ENCODE assay signal across 13 mouse cellular contexts in genomic region chr14:52146540-52146939, GRCm38 (mm10). TPM values are rescaled to one million over a fixed set of nuclear protein-coding genes. Genes with fewer than 3 reads are reported as not detected.
DNase-seq lines count a peak whose midpoint lies in the region; ATAC-seq and TF ChIP-seq lines count a peak whose summit lies in the region.
"Had no signal": no experiment of that assay in that cellular context is flagged by ENCODE, and none has a peak within 500 bp of the region (broad histone marks: within the 10 kb centered on the region; RNA-seq: fewer than 3 reads in every experiment).

No protein-coding gene starts in this region.

- no peak for DNase-seq in forebrain, postnatal 0 days
- no peak for DNase-seq in forebrain, embryonic 10.5 days (ENCODE audit: extremely low spot score, low spot score)
- DNase-seq in midbrain, embryonic 14.5 days, result peak; percentile 46
- no peak for DNase-seq in midbrain, embryonic 11.5 days (ENCODE audit: low spot score, missing footprints)
- peak; percentile 43 for DNase-seq in thymus, postnatal 0 days (ENCODE audit: low spot score)
- DNase-seq in layer of hippocampus, postnatal 14 days (ENCODE audit: low spot score in 2 of 2), result no peak
- no peak for DNase-seq in cerebellum, adult 11-12 months
- DNase-seq: cerebellum, adult 9-10 months; right cerebral cortex, postnatal 14 days had no signal

- no peak for TF ChIP-seq POLR2A in cortical plate, adult 2 months (IDR thresholded peaks at IDR 0.05; ENCODE audit: extremely low read depth, insufficient read depth, low read length)

- H3K36me3 ChIP-seq in forebrain, postnatal 0 days (ENCODE audit: insufficient read depth), result no peaks in the 10 kb centered on the region
- H3K36me3 ChIP-seq in forebrain, embryonic 10.5 days (replicated peaks), result no peaks in the 10 kb centered on the region
- H3K36me3 ChIP-seq in midbrain, embryonic 14.5 days (ENCODE audit: control insufficient read depth, insufficient read depth, low read length), result no peaks in the 10 kb centered on the region
- H3K36me3 ChIP-seq in midbrain, embryonic 11.5 days (ENCODE audit: control insufficient read depth, insufficient read depth, low read length), result no peaks in the 10 kb centered on the region
- H3K36me3 ChIP-seq: hindbrain, embryonic 15.5 days; limb, embryonic 10.5 days; midbrain, embryonic 12.5 days had no signal

- no peak overlapping the region for H3K4me3 ChIP-seq in forebrain, postnatal 0 days (ENCODE audit: low read depth, low read length)
- no peak overlapping the region for H3K4me3 ChIP-seq in forebrain, embryonic 10.5 days
- H3K4me3 ChIP-seq in midbrain, embryonic 14.5 days (replicated peaks; ENCODE audit: low read depth, low read length), result no peak overlapping the region
- no peak overlapping the region for H3K4me3 ChIP-seq in midbrain, embryonic 11.5 days (ENCODE audit: low read depth, low read length)
- no peak overlapping the region for H3K4me3 ChIP-seq in cortical plate, adult 2 months (ENCODE audit: insufficient read depth, low read length)
- H3K4me3 ChIP-seq: hindbrain, embryonic 15.5 days; limb, embryonic 10.5 days; midbrain, embryonic 12.5 days had no signal

- H3K9me3 ChIP-seq in forebrain, postnatal 0 days (ENCODE audit: low read length), result no peaks in the 10 kb centered on the region
- H3K9me3 ChIP-seq in forebrain, embryonic 10.5 days, result no peaks in the 10 kb centered on the region
- H3K9me3 ChIP-seq in midbrain, embryonic 14.5 days (ENCODE audit: control insufficient read depth, low read length), result no peaks in the 10 kb centered on the region
- H3K9me3 ChIP-seq in midbrain, embryonic 11.5 days (ENCODE audit: control insufficient read depth, low read length), result no peaks in the 10 kb centered on the region
- H3K9me3 ChIP-seq: hindbrain, embryonic 15.5 days; limb, embryonic 10.5 days; midbrain, embryonic 12.5 days had no signal

- no peak for ATAC-seq in forebrain, postnatal 0 days
- ATAC-seq in midbrain, embryonic 14.5 days (ENCODE audit: low FRiP score, low TSS enrichment), result no peak
- no peak for ATAC-seq in midbrain, embryonic 11.5 days (ENCODE audit: low FRiP score)

- H3K4me1 ChIP-seq in forebrain, postnatal 0 days (ENCODE audit: insufficient read depth), result no peaks in the 10 kb centered on the region
- no peaks in the 10 kb centered on the region; the same call in 1 of the 2 replicates for H3K4me1 ChIP-seq in forebrain, embryonic 10.5 days
- no peaks in the 10 kb centered on the region for H3K4me1 ChIP-seq in midbrain, embryonic 14.5 days (ENCODE audit: control insufficient read depth, insufficient read depth, low read length)
- no peaks in the 10 kb centered on the region for H3K4me1 ChIP-seq in midbrain, embryonic 11.5 days (ENCODE audit: control insufficient read depth, insufficient read depth, low read length)
- H3K4me1 ChIP-seq in cortical plate, adult 2 months (ENCODE audit: control insufficient read depth, insufficient read depth, low read length), result no peaks in the 10 kb centered on the region
- H3K4me1 ChIP-seq: hindbrain, embryonic 15.5 days had no signal

- H3K4me2 ChIP-seq in forebrain, postnatal 0 days (ENCODE audit: low read depth), result no peak overlapping the region
- H3K4me2 ChIP-seq in midbrain, embryonic 14.5 days (ENCODE audit: low read length), result no peak overlapping the region
- no peak overlapping the region for H3K4me2 ChIP-seq in midbrain, embryonic 11.5 days
- H3K4me2 ChIP-seq: hindbrain, embryonic 15.5 days; midbrain, embryonic 12.5 days had no signal

- H3K27me3 ChIP-seq in forebrain, postnatal 0 days (ENCODE audit: insufficient read depth, low read length), result no peaks in the 10 kb centered on the region
- no peaks in the 10 kb centered on the region for H3K27me3 ChIP-seq in forebrain, embryonic 10.5 days (ENCODE audit: poor library complexity, severe bottlenecking)
- H3K27me3 ChIP-seq in midbrain, embryonic 14.5 days (ENCODE audit: control insufficient read depth, insufficient read depth, low read length), result no peaks in the 10 kb centered on the region
- no peaks in the 10 kb centered on the region for H3K27me3 ChIP-seq in midbrain, embryonic 11.5 days (ENCODE audit: control insufficient read depth, insufficient read depth, low read length)
- H3K27me3 ChIP-seq: hindbrain, embryonic 15.5 days had no signal

- H3K9ac ChIP-seq in forebrain, postnatal 0 days, result no peak overlapping the region
- no peak overlapping the region for H3K9ac ChIP-seq in midbrain, embryonic 14.5 days (replicated peaks; ENCODE audit: low read length)
- H3K9ac ChIP-seq in midbrain, embryonic 11.5 days (ENCODE audit: low read length), result no peak overlapping the region
- H3K9ac ChIP-seq: hindbrain, embryonic 15.5 days; midbrain, embryonic 12.5 days had no signal

- WGBS in forebrain, postnatal 0 days, result 59% methylated on average over 4 of the region's 4 CpGs
- 64% methylated on average over 4 of the region's 4 CpGs for WGBS in forebrain, embryonic 10.5 days
- WGBS in midbrain, embryonic 14.5 days, result 63% methylated on average over 4 of the region's 4 CpGs
- 65% methylated on average over 4 of the region's 4 CpGs for WGBS in midbrain, embryonic 11.5 days

- no peak overlapping the region for H3K27ac ChIP-seq in forebrain, postnatal 0 days (ENCODE audit: low read depth, low read length)
- no peak overlapping the region for H3K27ac ChIP-seq in forebrain, embryonic 10.5 days
- no peak overlapping the region for H3K27ac ChIP-seq in midbrain, embryonic 14.5 days (replicated peaks; ENCODE audit: low read depth, low read length)
- no peak overlapping the region for H3K27ac ChIP-seq in midbrain, embryonic 11.5 days (ENCODE audit: low read depth, low read length)
- H3K27ac ChIP-seq in cortical plate, adult 2 months (ENCODE audit: insufficient read depth, low read length), result no peak overlapping the region
- H3K27ac ChIP-seq: hindbrain, embryonic 15.5 days; limb, embryonic 10.5 days; midbrain, embryonic 12.5 days had no signal

- TF ChIP-seq CTCF in forebrain, postnatal 0 days (IDR thresholded peaks at IDR 0.05; ENCODE audit: low read depth), result peak; percentile 42; the same call in 1 of the 2 replicates
- TF ChIP-seq CTCF in cortical plate, adult 2 months (IDR thresholded peaks at IDR 0.05; ENCODE audit: extremely low read depth, insufficient read depth, low read length), result peak; percentile 23; the same call in 1 of the 2 replicates

RNA-seq across cellular contexts. Expression of gene Rpgrip1, which starts 36.0 kb away (rescaled TPM):
- 1.6 and 3.2 TPM in 2 replicates for total RNA-seq in forebrain, postnatal 0 days (2014; rRNA removed)
- 50.1 and 50.6 TPM in 2 replicates for polyA plus RNA-seq in forebrain, postnatal 0 days (2015; fragmentation: Nextera tagmentation; extraction: Ambion mirVana)
- polyA plus RNA-seq in forebrain, embryonic 10.5 days (2016; fragmentation: Nextera tagmentation; extraction: Ambion mirVana), result 130 and 134 TPM in 2 replicates
- polyA plus RNA-seq in midbrain, embryonic 14.5 days (2014; fragmentation: Nextera tagmentation; extraction: Ambion mirVana), result 39.5 and 57.3 TPM in 2 replicates
- 92.3 and 105 TPM in 2 replicates for polyA plus RNA-seq in midbrain, embryonic 11.5 days (2014; fragmentation: Nextera tagmentation; extraction: Ambion mirVana)
- 1.3 and 1.8 TPM in 2 replicates for polyA plus RNA-seq in cortical plate, adult 2 months (2012; rRNA removed)
- 87.6 and 94.0 TPM in 2 replicates for polyA plus RNA-seq in thymus, postnatal 0 days (2015; fragmentation: Nextera tagmentation; extraction: Ambion mirVana)
- total RNA-seq in layer of hippocampus, postnatal 14 days (2021), result 1 to 10 TPM; 2.4 TPM

RNA-seq across cellular contexts. Expression of gene Hnrnpc, which starts 42.7 kb away (rescaled TPM):
- 96.3 and 105 TPM in 2 replicates for total RNA-seq in forebrain, postnatal 0 days (2014; rRNA removed)
- 323 and 368 TPM in 2 replicates for polyA plus RNA-seq in forebrain, postnatal 0 days (2015; fragmentation: Nextera tagmentation; extraction: Ambion mirVana)
- 894 and 948 TPM in 2 replicates for polyA plus RNA-seq in forebrain, embryonic 10.5 days (2016; fragmentation: Nextera tagmentation; extraction: Ambion mirVana)
- 473 and 549 TPM in 2 replicates for polyA plus RNA-seq in midbrain, embryonic 14.5 days (2014; fragmentation: Nextera tagmentation; extraction: Ambion mirVana)
- 1,011 and 1,046 TPM in 2 replicates for polyA plus RNA-seq in midbrain, embryonic 11.5 days (2014; fragmentation: Nextera tagmentation; extraction: Ambion mirVana)
- 215 and 219 TPM in 2 replicates for polyA plus RNA-seq in cortical plate, adult 2 months (2012; rRNA removed)
- polyA plus RNA-seq in thymus, postnatal 0 days (2015; fragmentation: Nextera tagmentation; extraction: Ambion mirVana), result 536 and 645 TPM in 2 replicates
- 100 to 1,000 TPM; 213 to 245 TPM for total RNA-seq in layer of hippocampus, postnatal 14 days (2021)

RNA-seq across cellular contexts. Expression of gene Supt16, which starts 50.7 kb away (rescaled TPM):
- total RNA-seq in forebrain, postnatal 0 days (2014; rRNA removed), result 41.9 and 56.9 TPM in 2 replicates
- polyA plus RNA-seq in forebrain, postnatal 0 days (2015; fragmentation: Nextera tagmentation; extraction: Ambion mirVana), result 31.0 and 39.1 TPM in 2 replicates
- 99.4 and 104 TPM in 2 replicates for polyA plus RNA-seq in forebrain, embryonic 10.5 days (2016; fragmentation: Nextera tagmentation; extraction: Ambion mirVana)
- polyA plus RNA-seq in midbrain, embryonic 14.5 days (2014; fragmentation: Nextera tagmentation; extraction: Ambion mirVana), result 58.7 and 74.9 TPM in 2 replicates
- 81.5 and 86.7 TPM in 2 replicates for polyA plus RNA-seq in midbrain, embryonic 11.5 days (2014; fragmentation: Nextera tagmentation; extraction: Ambion mirVana)
- polyA plus RNA-seq in cortical plate, adult 2 months (2012; rRNA removed), result 25.6 and 28.2 TPM in 2 replicates
- 58.9 and 64.1 TPM in 2 replicates for polyA plus RNA-seq in thymus, postnatal 0 days (2015; fragmentation: Nextera tagmentation; extraction: Ambion mirVana)
- total RNA-seq in layer of hippocampus, postnatal 14 days (2021), result 10 to 100 TPM; 48.3 TPM

Comparison
In these comparisons a context has a peak if more than half of its experiments do, and no peak if none do; other contexts are left out.
1. DNase-seq: peak in midbrain, embryonic 14.5 days (single experiment) and thymus, postnatal 0 days (single experiment); none in forebrain, postnatal 0 days (single experiment), forebrain, embryonic 10.5 days (single experiment), midbrain, embryonic 11.5 days (single experiment), layer of hippocampus, postnatal 14 days (0 of 2) and cerebellum, adult 11-12 months (single experiment).
2. RNA of gene Rpgrip1, which starts 36.0 kb away (polyA plus RNA-seq): 130 to 134 TPM in forebrain, embryonic 10.5 days, 92.3 to 105 TPM in midbrain, embryonic 11.5 days, 87.6 to 94.0 TPM in thymus, postnatal 0 days, 50.1 to 50.6 TPM in forebrain, postnatal 0 days and 39.5 to 57.3 TPM in midbrain, embryonic 14.5 days; 1.3 to 1.8 TPM in cortical plate, adult 2 months; every median in the first group is over 10 times any median in the second.